Mouse (Mus musculus) heart, postnatal 36 days (tissue): Measurements from ENCODE around the gene Ubl3. TPM values are rescaled to one million over a fixed set of nuclear protein-coding genes. Genes with fewer than 3 reads are reported as not detected.
A peak's percentile ranks its signal among the peaks of the same experiment; 100 is the strongest.

Source experiments
- DNase-seq, 2 experiments: peaks; one replicate each; pipeline ENCODE4 v3.0.0; 2021 to 2022
- intact Hi-C: fragments of 180-260 bp; cut with DNase I; formaldehyde crosslinking; loops from one replicate; pipeline ENCODE4 v1.15.1; 2025
- total RNA-seq, 2 experiments: library from RNA; stranded (reverse); gene quantifications; 2 replicates each; pipeline ENCODE4 v1.2.3; 2021

The Ubl3 gene
- total RNA-seq, 2 experiments from 2014 or later = 90.7 to 96.1 TPM

GRCm38 (mm10) chr5:148493025-148493424 lies 59.6 kb downstream of the Ubl3 start:
- intact Hi-C loops = no loop called here
- DNase-seq = no peak

- intact Hi-C loops = no loop called here
- no peak for DNase-seq
These were observed 62.2 kb downstream of the Ubl3 start for GRCm38 (mm10) chr5:148490391-148490790.

GRCm38 (mm10) chr5:148489724-148490193 lies 62.8 kb downstream of the Ubl3 start:
- intact Hi-C loops = no loop called here
- peak; percentile 56 to 64 for DNase-seq

- intact Hi-C loops = no loop called here
- no peak for DNase-seq
These were observed 63.5 kb downstream of the Ubl3 start for GRCm38 (mm10) chr5:148488891-148489723.

DNA sequence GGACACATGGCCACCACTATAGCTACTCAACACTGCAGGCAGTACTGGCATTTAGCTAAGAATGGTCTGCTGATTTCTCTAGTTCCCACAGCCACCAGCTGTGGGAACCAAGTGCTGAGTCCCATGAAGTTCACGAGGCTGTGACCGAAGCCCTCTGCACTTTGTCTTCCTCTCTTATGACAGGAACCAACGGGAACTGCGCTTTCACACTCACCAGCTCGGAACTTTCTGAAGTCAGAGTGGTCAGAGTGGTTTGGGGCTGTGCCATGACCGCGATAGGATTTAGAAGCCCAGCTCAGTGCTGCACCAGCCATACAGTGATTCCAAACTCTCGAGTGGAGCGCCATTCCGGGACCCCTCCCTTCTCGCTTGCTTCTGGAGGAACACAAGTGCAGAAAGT lies 66.4 kb downstream of the Ubl3 start:
- intact Hi-C loops = no loop called here
- no peak for DNase-seq

- intact Hi-C loops = no loop called here
- DNase-seq = no peak
These were observed 70.8 kb downstream of the Ubl3 start for GRCm38 (mm10) chr5:148481745-148482144.

- intact Hi-C loops = no loop called here
- DNase-seq = no peak
These were observed 78.2 kb downstream of the Ubl3 start for GRCm38 (mm10) chr5:148474346-148474745.

DNA sequence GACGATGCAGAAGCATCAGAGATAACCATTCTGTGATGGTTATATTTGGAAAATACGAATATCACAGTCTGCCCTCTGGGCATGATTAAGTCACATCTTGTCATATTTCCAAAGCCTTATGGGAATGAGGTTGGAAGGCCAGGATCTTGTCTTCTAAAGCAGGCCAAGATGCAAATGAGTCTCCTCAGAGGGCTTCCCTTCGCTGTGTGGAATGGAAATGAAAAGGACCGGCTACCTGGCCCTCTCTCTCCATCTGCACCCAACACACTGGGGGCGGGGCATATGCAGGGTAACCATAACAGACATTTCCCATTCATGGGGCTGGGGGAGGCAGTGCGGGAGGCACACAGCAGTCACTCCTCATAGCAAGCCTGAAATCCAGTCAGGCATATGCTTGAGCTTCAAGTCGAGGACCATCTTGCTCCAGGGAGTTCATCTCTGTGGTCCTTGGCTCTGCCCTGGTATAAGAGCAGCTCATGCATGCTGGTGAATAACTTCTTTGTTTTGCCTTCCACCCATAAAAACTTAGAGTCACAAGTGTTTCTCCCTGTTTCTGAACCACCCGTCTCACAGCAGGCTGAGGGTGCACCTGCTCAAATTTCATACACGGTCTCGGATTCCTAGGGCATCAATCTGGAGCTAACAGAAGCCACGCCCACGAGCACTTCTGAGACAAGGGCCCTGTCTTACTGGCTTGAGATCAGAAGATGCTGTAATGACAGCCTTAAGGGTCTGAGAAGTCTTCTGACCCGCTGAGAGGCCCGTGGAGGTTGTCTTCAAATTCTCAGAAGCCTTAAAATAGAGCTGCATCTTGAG lies 83.8 kb downstream of the Ubl3 start:
- intact Hi-C loops = no loop called here
- DNase-seq = no peak

DNA sequence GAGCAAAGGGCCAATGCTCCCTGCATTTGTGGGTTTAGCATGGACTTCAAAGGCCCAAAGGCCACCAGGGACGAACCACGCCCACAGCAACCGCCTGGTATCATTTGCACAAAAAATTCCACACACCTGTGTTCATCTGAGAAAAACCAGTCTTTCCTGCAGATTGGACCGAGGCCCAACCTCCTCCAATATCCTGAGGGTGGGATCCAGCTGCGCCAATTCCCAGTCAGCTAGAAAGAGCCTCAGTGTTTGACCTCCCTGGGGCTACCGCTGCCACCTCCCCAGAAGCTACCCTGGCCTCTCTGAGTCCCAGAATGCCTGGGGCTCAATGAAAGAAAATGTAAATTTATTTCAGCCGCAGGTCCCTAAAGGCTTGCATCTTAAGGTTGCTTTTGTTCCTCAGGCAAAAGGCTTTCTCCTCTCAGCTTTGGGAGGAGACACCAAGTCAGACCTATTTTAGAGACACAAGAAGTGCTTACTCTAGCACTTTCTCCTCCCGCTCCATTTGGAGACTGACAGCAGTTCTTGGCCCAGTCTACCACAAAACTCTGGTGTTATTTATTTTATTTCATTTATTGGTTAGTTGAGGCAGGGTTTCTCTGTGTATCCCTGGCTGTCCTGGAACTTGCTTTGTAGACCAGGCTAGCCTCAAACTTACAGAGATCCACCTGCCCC lies 85.5 kb downstream of the Ubl3 start:
- no peak for DNase-seq
- intact Hi-C loops = no loop called here

DNA sequence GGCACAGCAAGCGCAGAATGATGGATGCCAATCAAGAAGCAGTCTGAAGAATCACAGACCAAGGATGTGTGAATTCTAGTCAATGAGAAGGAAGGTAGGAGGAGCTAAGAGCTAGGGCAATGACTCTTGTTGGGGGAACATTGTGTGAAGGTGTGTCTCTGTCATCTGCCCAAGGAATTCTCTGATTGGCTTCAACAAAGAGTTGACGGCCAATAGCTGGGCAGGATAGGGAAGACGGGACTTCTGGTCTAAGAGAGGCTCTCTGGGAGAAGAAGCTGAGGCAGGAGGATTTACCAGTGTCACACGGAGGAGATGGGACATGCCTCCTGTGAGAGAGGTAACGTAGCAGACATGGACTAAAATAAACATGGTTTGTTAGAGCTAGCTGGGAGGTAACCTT lies 86.5 kb downstream of the Ubl3 start:
- intact Hi-C loops = no loop called here

GRCm38 (mm10) chr5:148465091-148465490 lies 87.5 kb downstream of the Ubl3 start:
- intact Hi-C loops = no loop called here
- DNase-seq = no peak

More for the DNA sequence above, 86.5 kb downstream of the Ubl3 start:
- DNase-seq = no peak

DNA sequence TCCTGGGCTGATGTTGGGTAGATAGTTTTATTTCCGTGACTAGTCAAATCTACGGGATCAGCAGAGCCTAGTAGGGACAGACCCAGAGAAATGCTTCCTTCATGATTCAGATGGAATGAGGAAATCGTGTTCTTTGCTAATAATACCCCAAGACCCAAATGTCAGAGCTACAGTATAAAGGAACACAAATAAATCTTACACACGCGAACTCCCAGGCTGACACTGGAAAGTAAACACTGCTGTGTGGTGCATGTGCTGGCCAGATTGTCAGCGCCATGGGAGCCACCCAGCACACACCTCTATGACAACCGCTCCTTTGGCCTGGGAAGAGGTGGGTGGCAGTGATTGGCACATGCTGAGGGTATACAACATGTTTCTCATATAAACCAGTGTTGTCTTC lies 88.1 kb downstream of the Ubl3 start:
- no peak for DNase-seq
- intact Hi-C loops = no loop called here

DNA sequence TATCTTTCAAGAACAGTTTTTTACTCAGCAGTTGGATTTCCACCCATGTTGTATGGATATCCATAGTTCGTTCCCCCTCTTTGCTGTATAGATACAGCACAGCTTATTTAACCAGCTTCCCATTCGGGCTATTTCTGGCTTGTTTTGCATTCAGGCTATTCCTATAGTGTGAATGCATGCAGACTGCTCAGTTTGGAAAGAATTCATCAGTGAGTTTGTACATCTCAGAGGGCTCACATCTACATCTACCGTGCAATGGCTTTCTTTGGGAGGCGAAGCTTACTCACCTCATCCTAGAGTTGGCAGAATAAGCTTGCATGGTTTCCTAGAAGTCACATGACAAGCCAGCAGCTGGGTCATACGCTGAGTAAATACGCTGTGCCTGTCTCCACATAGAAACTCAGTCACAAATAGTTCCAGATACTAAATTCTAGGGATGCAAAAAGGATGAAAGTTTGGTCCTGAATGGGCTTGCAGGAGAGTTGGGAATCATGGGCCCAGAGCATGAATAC lies 88.8 kb downstream of the Ubl3 start:
- DNase-seq = no peak
- intact Hi-C loops = no loop called here

Other genes with a start within 250 kb of the Ubl3 start
- 10 to 100 TPM in 1 of 2 experiments, 1 to 10 TPM in 1; 9.3 to 20.3 TPM for gene Slc7a1, start 152.9 kb downstream of the Ubl3 start, total RNA-seq